Mouse (Mus musculus): ENCODE data around the gene Gsk3b.

- TF ChIP-seq POLR2A (IDR thresholded peaks at IDR 0.05; ENCODE audit: low read depth, low read length) (no peak), CTCF (IDR thresholded peaks at IDR 0.05; ENCODE audit: extremely low read depth, insufficient read depth, insufficient read length, insufficient replicate concordance) (no peak)
These were observed 624 bp upstream of the Gsk3b start for GRCm38 (mm10) chr16:38088126-38088628.

Data from spleen, adult 2 months (tissue).